Mouse (Mus musculus) left cerebral cortex, postnatal 36 days (tissue): ENCODE results near the gene Pdcd11. TPM values are rescaled to one million over a fixed set of nuclear protein-coding genes. Genes with fewer than 3 reads are reported as not detected.

Experiments
- DNase-seq, 2 experiments: peaks; one replicate each; pipeline ENCODE4 v3.0.0; 2021 to 2022; ENCODE audit warnings: low spot score in 2 of 2, mixed read lengths in 1 of 2
- intact Hi-C: fragments of 180-260 bp; cut with DNase I; formaldehyde crosslinking; loops from one replicate; pipeline ENCODE4 v1.15.1; 2025
- total RNA-seq, 2 experiments: library from RNA; stranded (reverse); gene quantifications; 2 replicates each; pipeline ENCODE4 v1.2.3; 2021

Gene Pdcd11
- total RNA-seq, 2 experiments from 2014 or later, result 12.5 to 16.2 TPM

DNA sequence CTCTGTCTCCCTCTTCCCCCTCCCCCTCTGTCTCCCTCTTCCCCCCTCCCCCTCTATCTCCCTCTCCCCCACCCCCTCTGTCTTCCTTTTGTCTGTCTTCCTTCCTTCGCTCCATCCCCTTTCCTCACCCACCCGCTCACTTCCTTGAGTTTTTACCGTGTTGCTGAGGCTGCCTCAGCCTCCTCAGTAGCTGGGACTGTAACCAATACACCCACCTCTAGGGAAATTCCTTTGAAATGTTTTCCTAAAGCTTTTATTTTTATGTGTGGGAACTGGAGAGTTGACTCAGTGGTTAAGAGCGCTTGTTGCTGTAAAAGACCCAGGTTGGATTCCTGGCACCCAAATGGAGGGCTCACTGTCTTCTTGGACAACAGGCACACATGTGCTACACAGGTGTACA lies 71.1 kb downstream of the Pdcd11 start:
- intact Hi-C loops, result loop anchor here (2.0 kb wide), 1 partner anchor 25 kb away; no protein-coding TSS in a partner anchor
- DNase-seq, result no peak

DNA sequence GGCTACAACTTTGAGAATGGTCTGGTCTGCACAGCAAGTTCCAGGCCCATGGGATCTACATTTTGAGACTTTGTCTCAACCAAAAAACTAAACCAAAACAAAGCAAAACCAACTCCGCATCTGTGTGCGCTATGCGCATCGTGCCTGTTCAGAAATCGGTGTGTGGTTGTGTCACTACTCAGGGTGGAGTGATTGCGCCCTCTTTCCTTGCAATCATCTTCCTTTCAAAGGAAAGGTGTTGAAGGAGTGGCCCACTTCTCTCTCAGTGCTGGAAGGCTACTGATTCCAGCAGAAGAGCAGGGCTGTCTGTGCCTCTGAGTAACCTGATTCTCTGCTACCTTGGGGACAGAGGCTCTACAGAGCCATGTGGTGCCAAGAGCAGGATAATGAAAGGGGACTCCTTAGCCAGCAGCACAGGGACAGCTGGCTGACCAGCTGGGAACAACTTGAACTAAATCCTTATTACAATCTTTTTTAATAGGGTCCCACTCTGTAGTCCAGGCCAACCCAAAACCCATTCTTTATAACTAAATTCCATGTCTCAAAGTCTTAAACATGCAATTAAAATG lies 72.7 kb downstream of the Pdcd11 start:
- no peak for DNase-seq
- intact Hi-C loops, result no loop called here

DNA sequence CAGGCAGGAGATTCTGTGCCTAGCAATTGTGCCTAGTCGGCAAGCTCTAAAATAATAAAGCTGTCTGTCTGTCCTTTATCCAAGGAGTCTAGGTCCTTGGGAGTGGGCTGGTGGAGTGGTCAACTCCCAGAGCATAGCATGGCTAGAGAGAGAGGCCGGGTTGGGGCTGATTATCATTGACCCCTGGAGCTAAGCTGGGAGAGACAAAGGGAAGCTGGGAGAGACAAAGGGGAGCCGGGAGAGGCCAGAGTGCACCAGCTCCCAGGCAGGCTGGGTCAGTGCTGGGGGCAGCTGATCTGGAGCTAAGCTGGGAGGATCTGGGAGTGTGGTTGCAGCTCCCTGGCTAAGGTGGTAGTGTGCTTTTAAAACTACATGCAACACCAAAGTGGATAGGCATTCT lies 76.2 kb downstream of the Pdcd11 start:
- intact Hi-C loops, result loop anchor here (5.0 kb wide), 1 partner anchor 99 kb away; the partner anchor contains the start of gene Taf5
- DNase-seq, result no peak

DNA sequence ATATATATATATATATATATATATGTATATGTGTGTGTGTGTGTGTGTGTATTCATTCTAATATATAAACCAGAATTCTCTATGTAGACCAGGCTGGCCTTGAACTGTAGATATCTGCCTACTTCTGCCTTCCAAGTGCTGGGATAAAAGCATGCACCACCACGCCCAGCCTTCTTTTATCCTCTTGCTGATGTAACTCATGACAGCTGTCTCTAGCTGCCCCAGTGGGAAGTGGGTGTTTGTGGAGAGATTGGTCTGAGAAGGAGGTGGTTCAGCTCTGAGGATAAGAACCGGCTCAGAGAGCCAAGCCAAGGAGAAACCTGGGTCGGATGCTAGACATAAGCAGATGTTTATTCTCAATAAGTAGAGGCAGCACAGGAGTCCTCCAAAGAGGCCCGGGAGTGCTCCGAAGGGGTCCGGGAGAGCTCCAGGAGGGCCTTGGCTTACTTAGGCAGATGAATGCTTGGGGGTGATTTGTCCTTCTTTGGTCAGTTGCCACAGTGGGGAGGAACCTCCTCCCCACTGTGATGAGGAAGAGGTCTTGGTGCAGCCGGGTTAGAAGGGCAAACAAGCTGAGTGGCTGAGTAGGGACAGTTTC lies 77.1 kb downstream of the Pdcd11 start:
- no peak for DNase-seq
- intact Hi-C loops, result loop anchor here (2.0 to 5.0 kb wide), 2 partner anchors 47 to 100 kb away; partner anchors contain the start of gene Taf5

DNA sequence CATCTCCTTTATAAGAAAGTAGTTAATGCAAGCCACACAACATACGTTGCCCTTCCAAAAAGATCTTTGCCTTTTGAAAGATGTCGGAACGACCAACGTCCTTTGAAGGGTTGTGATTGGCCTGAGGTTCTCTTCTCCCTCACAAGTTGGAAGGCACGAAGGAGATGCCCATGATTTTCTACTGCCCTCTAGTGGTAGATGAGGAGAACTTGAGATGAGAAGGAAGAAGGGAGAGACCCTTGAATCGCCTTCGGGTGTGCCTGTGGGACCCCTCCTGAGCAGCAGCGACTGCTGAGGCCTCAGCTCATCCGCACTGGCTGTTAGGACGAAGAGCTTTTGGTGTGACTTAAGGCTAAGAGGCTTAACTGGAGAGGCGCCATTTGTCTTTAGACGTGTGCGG lies 77.7 kb downstream of the Pdcd11 start:
- intact Hi-C loops, result loop anchor here (2.0 to 5.0 kb wide), 2 partner anchors 47 to 101 kb away; partner anchors contain the start of gene Taf5
- DNase-seq, result no peak

DNA sequence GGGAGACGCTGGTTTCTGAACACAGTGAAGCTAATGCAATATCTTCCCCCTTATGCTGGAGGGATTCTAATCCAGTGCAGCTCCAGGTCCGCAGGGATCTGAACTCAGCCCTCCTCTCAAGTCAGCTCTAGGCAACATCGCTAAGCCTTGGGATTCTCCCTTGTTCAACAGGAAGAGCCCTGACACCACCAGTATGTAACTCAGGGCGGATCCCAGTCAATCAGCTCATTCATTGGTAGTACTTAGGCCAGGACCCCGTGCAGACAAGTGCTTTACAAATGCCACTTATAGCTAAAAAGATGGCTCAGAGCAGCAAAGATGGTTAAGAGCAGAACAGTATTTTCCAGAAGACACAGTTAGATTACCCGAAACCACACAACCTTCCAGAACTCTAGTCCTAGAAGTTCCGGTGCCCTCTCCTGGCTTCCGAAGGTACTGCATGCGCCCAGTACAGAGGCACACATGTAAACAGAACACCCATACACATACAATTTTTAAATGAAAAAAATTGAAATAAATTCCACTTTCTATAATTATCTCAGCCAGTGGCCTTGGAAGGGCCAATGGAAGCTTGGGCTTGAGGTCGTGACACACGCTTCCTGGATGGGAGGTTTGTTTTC lies 78.3 kb downstream of the Pdcd11 start:
- peak; percentile 82 to 89 for DNase-seq
- intact Hi-C loops, result loop anchor here (2.0 to 5.0 kb wide), 2 partner anchors 48 to 102 kb away; partner anchors contain the start of gene Taf5

DNA sequence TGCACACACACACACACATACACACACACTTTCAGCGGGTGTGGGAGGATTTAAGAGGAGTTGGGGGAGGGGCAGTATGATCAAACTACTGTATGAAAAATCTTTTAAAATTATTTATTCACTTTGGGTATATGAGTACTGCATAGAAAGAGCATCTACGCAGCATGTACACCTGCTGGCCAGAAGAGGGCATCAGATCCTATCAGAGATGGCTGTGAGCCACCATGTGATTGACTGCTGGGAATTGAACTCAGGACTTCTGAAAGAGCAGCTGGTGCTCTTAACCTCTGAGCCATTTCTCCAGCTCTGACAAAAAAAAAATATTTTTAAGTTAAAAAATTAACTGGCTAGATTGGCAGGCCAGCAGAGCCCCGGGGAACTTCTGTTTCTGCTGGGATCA lies 83.9 kb downstream of the Pdcd11 start:
- intact Hi-C loops, result no loop called here
- no peak for DNase-seq

DNA sequence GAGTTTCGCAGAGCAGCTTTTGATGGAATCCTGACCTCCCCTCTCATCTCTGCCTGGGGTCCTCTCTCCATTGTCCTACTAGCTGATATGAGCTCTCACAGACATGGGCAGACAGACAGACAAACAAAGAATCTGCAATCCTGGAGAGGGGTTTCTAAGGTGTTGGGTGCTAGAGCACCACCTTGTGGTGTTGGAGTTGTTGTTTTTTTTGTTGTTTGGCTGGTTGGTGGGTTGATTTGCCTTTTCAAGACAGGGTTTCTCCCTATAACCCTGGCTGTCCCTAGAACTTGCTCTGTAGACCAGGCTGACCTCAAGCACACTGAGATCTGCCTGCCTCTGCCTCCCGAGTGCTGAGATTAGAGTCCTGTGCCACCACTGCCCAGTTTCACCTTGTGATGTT lies 84.9 kb downstream of the Pdcd11 start:
- intact Hi-C loops, result loop anchor here (5.0 kb wide), 1 partner anchor 47 kb away; no protein-coding TSS in a partner anchor
- no peak for DNase-seq

DNA sequence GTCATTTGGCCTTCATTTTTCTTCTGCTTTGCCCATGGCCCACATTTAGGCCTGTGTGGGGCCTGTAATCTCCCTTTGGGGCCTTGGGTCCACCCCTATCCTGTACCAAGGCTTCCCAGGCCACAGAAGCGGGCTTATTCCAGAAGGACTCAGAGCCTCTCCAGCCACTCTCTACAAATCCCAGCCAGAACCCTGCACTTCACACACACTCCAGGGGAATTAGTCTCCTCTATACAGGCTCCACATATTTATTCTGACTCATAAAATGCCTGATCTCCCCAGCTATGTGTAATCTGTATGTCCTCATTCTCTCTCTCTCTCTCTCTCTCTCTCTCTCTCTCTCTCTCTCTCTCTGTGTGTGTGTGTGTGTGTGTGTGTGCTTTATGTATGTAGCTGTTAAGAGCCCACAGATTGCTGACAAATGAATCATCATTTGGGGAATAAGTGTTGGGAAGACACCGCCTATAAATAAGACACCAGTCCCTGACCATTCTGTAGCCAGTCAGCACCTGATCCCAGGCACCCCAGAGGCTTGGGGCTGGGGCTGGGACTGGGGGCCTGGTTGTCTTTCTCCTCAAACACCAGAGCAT lies 86.4 kb downstream of the Pdcd11 start:
- intact Hi-C loops, result loop anchor here (2.0 to 5.0 kb wide), 2 partner anchors 45 to 162 kb away; no protein-coding TSS in a partner anchor
- DNase-seq, result no peak

DNA sequence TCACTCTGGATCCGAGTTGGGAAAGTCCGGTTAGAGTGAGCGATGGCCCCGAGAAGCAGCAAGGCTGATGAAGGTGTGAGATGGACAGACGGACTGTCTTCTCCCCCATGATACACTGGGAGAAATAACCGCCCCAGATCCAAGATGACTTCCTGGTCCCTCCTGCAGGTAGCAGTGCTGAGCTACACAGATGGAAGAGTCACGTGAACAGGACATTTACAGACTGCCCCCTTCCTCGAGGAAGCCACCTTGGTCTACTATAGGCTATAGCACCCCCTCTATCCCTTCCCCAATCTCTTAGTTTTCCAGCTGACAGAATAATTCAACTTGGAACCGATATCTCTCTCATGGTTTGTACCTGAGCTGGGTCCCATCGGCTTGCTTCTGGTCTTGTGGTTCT lies 87.4 kb downstream of the Pdcd11 start:
- intact Hi-C loops, result loop anchor here (2.0 to 5.0 kb wide), 2 partner anchors 44 to 81 kb away; no protein-coding TSS in a partner anchor
- DNase-seq, result peak; percentile 38

DNA sequence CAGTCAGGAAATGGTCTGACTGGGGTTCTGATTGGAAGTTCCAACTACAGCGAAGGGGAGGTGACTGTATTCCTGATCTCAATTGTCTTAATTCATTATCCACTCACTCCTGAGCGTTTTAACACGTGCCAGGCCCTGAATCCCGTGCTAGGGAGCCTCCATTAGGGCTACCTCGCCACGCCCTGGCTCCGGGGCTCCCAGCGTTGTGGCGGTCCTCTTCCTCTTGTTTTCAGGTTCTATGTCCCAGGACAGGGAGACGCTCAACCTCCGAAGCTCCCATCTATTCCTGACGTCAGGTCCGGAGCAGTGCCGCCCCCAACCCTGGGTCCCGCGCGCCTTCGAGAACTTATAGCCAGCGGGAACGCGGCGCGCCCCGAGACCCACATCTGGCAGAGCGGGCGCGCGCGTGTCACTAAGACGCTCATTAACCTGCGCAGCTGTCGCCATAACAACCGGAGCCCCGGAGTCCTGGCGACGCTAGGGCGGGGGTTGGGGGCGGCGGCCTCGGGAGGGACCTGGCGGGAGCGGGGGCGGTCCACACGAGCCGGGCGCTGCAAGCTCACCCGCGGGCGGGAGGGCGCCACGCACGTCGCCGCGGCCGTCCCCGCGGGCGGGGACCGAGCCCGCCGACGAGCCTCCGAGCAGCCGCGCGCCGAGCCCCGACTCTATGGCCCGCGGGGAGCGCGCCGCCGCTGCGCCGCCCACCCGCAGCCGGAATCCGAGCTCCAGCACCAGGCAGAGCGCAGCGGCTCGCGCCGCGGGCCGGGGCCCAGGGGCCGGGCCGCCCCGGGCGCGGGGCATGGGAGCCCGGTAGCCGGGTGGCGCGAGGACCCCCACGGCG lies 88.1 kb downstream of the Pdcd11 start, which contains the start of gene Neurl1a:
TSS of gene Neurl1a (plus strand) at position 390 of the 841 bp plus-strand sequence.
- peak; percentile 73 to 78 for DNase-seq
- intact Hi-C loops, result loop anchor here (2.0 to 5.0 kb wide), 2 partner anchors 44 to 80 kb away; no protein-coding TSS in a partner anchor

DNA sequence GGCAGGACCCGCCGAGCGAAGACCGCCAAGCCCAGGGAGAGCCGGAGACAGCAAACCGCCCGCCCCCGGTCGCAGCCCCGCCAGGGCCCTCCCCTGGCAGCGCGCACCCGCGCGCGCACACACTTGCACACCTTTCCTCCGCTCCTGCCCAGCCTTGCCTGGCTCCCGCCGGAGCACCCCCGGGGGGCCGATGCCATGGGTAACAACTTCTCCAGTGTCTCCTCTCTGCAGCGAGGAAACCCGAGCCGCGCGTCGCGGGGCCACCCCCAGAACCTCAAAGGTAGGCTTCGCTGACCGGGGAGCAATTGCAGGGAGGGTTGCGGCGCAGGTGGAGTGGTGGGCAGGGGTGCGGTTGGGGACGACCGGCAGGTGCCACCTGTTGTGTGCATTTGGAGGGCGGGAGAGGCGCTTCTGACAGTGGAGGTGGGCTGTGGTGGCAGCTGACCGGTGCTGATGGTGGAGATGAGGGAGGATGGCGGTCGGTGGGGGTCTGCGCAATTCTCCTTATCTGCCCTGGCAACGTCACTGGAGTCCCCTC lies 88.8 kb downstream of the Pdcd11 start:
- DNase-seq, result peak; percentile 47 to 71
- intact Hi-C loops, result loop anchor here (2.0 to 5.0 kb wide), 2 partner anchors 43 to 79 kb away; no protein-coding TSS in a partner anchor

DNA sequence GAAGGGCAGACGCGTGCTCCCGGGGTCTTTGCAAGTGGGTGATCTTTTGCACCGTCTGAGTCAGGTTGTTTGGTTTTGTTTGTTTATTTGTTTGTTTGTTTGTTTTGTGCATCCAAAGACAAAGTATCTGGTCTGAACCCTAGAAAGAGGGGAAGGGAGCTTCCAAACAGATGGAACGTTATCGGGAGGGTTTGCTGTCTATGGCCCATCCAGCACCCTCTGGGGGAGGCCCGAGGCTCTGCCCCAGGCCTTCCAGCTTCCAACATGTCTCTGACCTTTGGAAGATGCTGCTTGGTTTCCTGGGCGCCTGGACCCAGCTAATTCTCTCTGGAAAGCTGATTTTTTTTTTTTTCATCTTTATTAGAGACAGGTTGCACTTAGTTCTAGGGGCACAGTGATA lies 89.4 kb downstream of the Pdcd11 start:
- DNase-seq, result no peak
- intact Hi-C loops, result no loop called here

Other genes with a start within 250 kb of the Pdcd11 start
- 100 to 1,000 TPM; 209 to 221 TPM for gene Ina, start 76.1 kb upstream of the Pdcd11 start, total RNA-seq
- 10 to 100 TPM; 68.1 to 78.8 TPM for gene Nt5c2, start 75.6 kb upstream of the Pdcd11 start, total RNA-seq
- gene Pcgf6, start 39.9 kb upstream of the Pdcd11 start, total RNA-seq, result 10 to 100 TPM; 11.7 to 18.1 TPM
- gene Taf5, start 23.0 kb upstream of the Pdcd11 start, total RNA-seq, result 1 to 10 TPM; 5.9 to 6.0 TPM
- 100 to 1,000 TPM; 648 to 693 TPM for gene Usmg5, start 121 bp upstream of the Pdcd11 start, total RNA-seq
- 1 to 10 TPM; 6.1 to 6.7 TPM for gene Calhm2, start 47.5 kb downstream of the Pdcd11 start, total RNA-seq
- gene Calhm1, start 53.5 kb downstream of the Pdcd11 start, total RNA-seq, result not detected
- gene Calhm3, start 67.0 kb downstream of the Pdcd11 start, total RNA-seq, result not detected
- gene Neurl1a, start 88.1 kb downstream of the Pdcd11 start, total RNA-seq, result 100 to 1,000 TPM; 201 to 207 TPM